Mouse (Mus musculus) limb, embryonic 13.5 days (tissue): ENCODE results near the gene Aktip. TPM values are rescaled to one million over a fixed set of nuclear protein-coding genes. Genes with fewer than 3 reads are reported as not detected.

Experiments
- ATAC-seq: fragments of 200-750 bp; cut with Nextera tagmentation; 2 replicates; pipeline ENCODE4 v1.8.0; 2017; ENCODE audit warnings: low read depth, moderate number of reproducible peaks, moderate TSS enrichment; ENCODE audit not compliant: low FRiP score
- H3K27ac ChIP-seq: fragments of 300-500 bp; sonication (generic); 2 replicates; pipeline ENCODE4 v1.5.1; 2015; ENCODE audit warnings: inconsistent platforms, mild to moderate bottlenecking, moderate library complexity
- H3K27me3 ChIP-seq: fragments of 300-500 bp; sonication (generic); 2 replicates; pipeline ENCODE4 v1.6.1; 2015; ENCODE audit warnings: mild to moderate bottlenecking, inconsistent platforms
- H3K36me3 ChIP-seq: fragments of 300-500 bp; sonication (generic); 2 replicates; pipeline ENCODE4 v1.6.1; 2015; ENCODE audit warnings: inconsistent platforms, mild to moderate bottlenecking, moderate library complexity
- H3K4me1 ChIP-seq: fragments of 300-500 bp; sonication (generic); 2 replicates; pipeline ENCODE4 v1.6.1; 2015; ENCODE audit warnings: inconsistent platforms
- H3K4me2 ChIP-seq: fragments of 300-500 bp; sonication (generic); replicated peaks from 2 replicates; pipeline ENCODE4 v1.6.1; 2015; ENCODE audit warnings: inconsistent platforms, mild to moderate bottlenecking, moderate library complexity
- H3K4me3 ChIP-seq: fragments of 300-500 bp; sonication (generic); 2 replicates; pipeline ENCODE4 v1.5.1; 2015; ENCODE audit warnings: moderate library complexity, mild to moderate bottlenecking, inconsistent platforms
- H3K9ac ChIP-seq: fragments of 300-500 bp; sonication (generic); 2 replicates; pipeline ENCODE4 v1.6.1; 2015; ENCODE audit warnings: mild to moderate bottlenecking, inconsistent platforms
- H3K9me3 ChIP-seq: fragments of 300-500 bp; sonication (generic); 2 replicates; pipeline ENCODE4 v1.6.1; 2016; ENCODE audit warnings: inconsistent platforms
- WGBS: fragments of 180-500 bp; shearing (Covaris S2); methylation state at CpG from one replicate; pipeline ENCODE4 v1.1.7; 2015; 5-methylcytosine and 5-hydroxymethylcytosine counted together
- polyA plus RNA-seq: library from polyadenylated mRNA; unstranded; fragments of >200 nt; fragmentation: Nextera tagmentation; extraction: Ambion mirVana; gene quantifications from 2 replicates; pipeline ENCODE4 v1.2.1, GENCODE M21; 2015

The Aktip gene
- 53.4 and 55.2 TPM in 2 replicates for polyA plus RNA-seq

- no peaks in the 10 kb centered on the region for H3K9me3 ChIP-seq
- no peaks in the 10 kb centered on the region for H3K36me3 ChIP-seq
- peaks cover 13% of the 10 kb centered on the region for H3K4me1 ChIP-seq
- H3K9ac ChIP-seq: no peak within 1 kb of the TSS
- peaks cover 8% of the 10 kb centered on the region; the same call in 1 of the 2 replicates for H3K27me3 ChIP-seq
- no peak within 1 kb of the TSS for H3K4me2 ChIP-seq
- no peak within 1 kb of the TSS for H3K4me3 ChIP-seq
- H3K27ac ChIP-seq: no peak within 1 kb of the TSS
- no peak for ATAC-seq
- WGBS: 94% methylated on average over 7 of the region's 7 CpGs
Observed at GRCm38 (mm10) chr8:91199876-91200275, at the start of gene Aktip. TSS of gene Aktip (minus strand) at chr8:91199976.

GRCm38 (mm10) chr8:91245821-91246454, 46.2 kb upstream of the Aktip start:
- no peak for ATAC-seq
- Histone ChIP-seq H3K27ac (no peak overlapping the region), H3K4me3 (no peak overlapping the region), H3K27me3 (no peaks in the 10 kb centered on the region), H3K36me3 (peaks cover 17% of the 10 kb centered on the region), H3K9ac (no peak overlapping the region), H3K4me2 (no peak overlapping the region), H3K9me3 (no peaks in the 10 kb centered on the region), H3K4me1 (no peaks in the 10 kb centered on the region)
- WGBS: 64% methylated on average over 4 of the region's 4 CpGs

- no peaks in the 10 kb centered on the region for H3K9me3 ChIP-seq
- H3K27me3 ChIP-seq: no peaks in the 10 kb centered on the region
- ATAC-seq: no peak
- no peak overlapping the region for H3K4me2 ChIP-seq
- H3K4me1 ChIP-seq: no peaks in the 10 kb centered on the region
- H3K27ac ChIP-seq: no peak overlapping the region
- WGBS: 53% methylated on average over 1 of the region's 1 CpGs
- no peak overlapping the region for H3K4me3 ChIP-seq
- no peak overlapping the region for H3K9ac ChIP-seq
- H3K36me3 ChIP-seq: peaks cover 6% of the 10 kb centered on the region
Observed at GRCm38 (mm10) chr8:91242721-91243120, 42.9 kb upstream of the Aktip start.

GRCm38 (mm10) chr8:91241873-91242519, 42.2 kb upstream of the Aktip start:
- ATAC-seq: no peak

GRCm38 (mm10) chr8:91241371-91241770, 41.6 kb upstream of the Aktip start:
- Histone ChIP-seq H3K27ac (no peak overlapping the region), H3K9me3 (no peaks in the 10 kb centered on the region), H3K27me3 (no peaks in the 10 kb centered on the region), H3K36me3 (peaks cover 3% of the 10 kb centered on the region; the same call in 1 of the 2 replicates), H3K4me3 (no peak overlapping the region), H3K4me2 (no peak overlapping the region), H3K4me1 (no peaks in the 10 kb centered on the region), H3K9ac (no peak overlapping the region)
- no peak for ATAC-seq
- whole genome bisulfite sequencing: 33% methylated on average over 5 of the region's 5 CpGs

More at GRCm38 (mm10) chr8:91241873-91242519, 42.2 kb upstream of the Aktip start:
- H3K27me3 ChIP-seq: no peaks in the 10 kb centered on the region
- H3K4me2 ChIP-seq: no peak overlapping the region
- no peak overlapping the region for H3K9ac ChIP-seq
- no peak overlapping the region for H3K27ac ChIP-seq
- H3K4me1 ChIP-seq: no peaks in the 10 kb centered on the region
- 63% methylated on average over 8 of the region's 8 CpGs for WGBS
- peaks cover 6% of the 10 kb centered on the region; the same call in 1 of the 2 replicates for H3K36me3 ChIP-seq
- H3K4me3 ChIP-seq: no peak overlapping the region
- no peaks in the 10 kb centered on the region for H3K9me3 ChIP-seq

- H3K4me3 ChIP-seq: no peak overlapping the region
- no peaks in the 10 kb centered on the region for H3K9me3 ChIP-seq
- no peak overlapping the region for H3K9ac ChIP-seq
- H3K4me2 ChIP-seq: no peak overlapping the region
- H3K36me3 ChIP-seq: peaks cover 5% of the 10 kb centered on the region
- no peaks in the 10 kb centered on the region for H3K4me1 ChIP-seq
- ATAC-seq: no peak
- H3K27ac ChIP-seq: no peak overlapping the region
- H3K27me3 ChIP-seq: no peaks in the 10 kb centered on the region
- 66% methylated on average over 2 of the region's 2 CpGs for WGBS
Observed at GRCm38 (mm10) chr8:91237191-91237590, 37.4 kb upstream of the Aktip start.

GRCm38 (mm10) chr8:91234097-91234496, 34.3 kb upstream of the Aktip start:
- H3K27me3 ChIP-seq: no peaks in the 10 kb centered on the region
- ATAC-seq: no peak
- H3K4me3 ChIP-seq: no peak overlapping the region
- peaks cover 13% of the 10 kb centered on the region for H3K36me3 ChIP-seq
- H3K9ac ChIP-seq: no peak overlapping the region
- H3K9me3 ChIP-seq: no peaks in the 10 kb centered on the region
- no peak overlapping the region for H3K27ac ChIP-seq
- H3K4me2 ChIP-seq: no peak overlapping the region
- no peaks in the 10 kb centered on the region for H3K4me1 ChIP-seq
- WGBS: 82% methylated on average over 2 of the region's 2 CpGs

- no peak overlapping the region for H3K9ac ChIP-seq
- 94% methylated on average over 7 of the region's 7 CpGs for WGBS
- H3K36me3 ChIP-seq: peaks cover 19% of the 10 kb centered on the region
- no peak overlapping the region for H3K4me3 ChIP-seq
- H3K27ac ChIP-seq: no peak overlapping the region
- no peaks in the 10 kb centered on the region for H3K9me3 ChIP-seq
- H3K4me2 ChIP-seq: no peak overlapping the region
- H3K4me1 ChIP-seq: no peaks in the 10 kb centered on the region
- no peak for ATAC-seq
- H3K27me3 ChIP-seq: no peaks in the 10 kb centered on the region
Observed at GRCm38 (mm10) chr8:91227421-91227841, 27.7 kb upstream of the Aktip start.

GRCm38 (mm10) chr8:91224227-91224626, 24.5 kb upstream of the Aktip start:
- Histone ChIP-seq H3K27ac (no peak overlapping the region), H3K27me3 (no peaks in the 10 kb centered on the region), H3K4me1 (no peaks in the 10 kb centered on the region), H3K4me3 (no peak overlapping the region), H3K4me2 (no peak overlapping the region), H3K9me3 (no peaks in the 10 kb centered on the region), H3K36me3 (peaks cover 13% of the 10 kb centered on the region; the same call in 1 of the 2 replicates), H3K9ac (no peak overlapping the region)
- no peak for ATAC-seq
- WGBS: 94% methylated on average over 7 of the region's 7 CpGs

GRCm38 (mm10) chr8:91221841-91222240, 22.1 kb upstream of the Aktip start:
- Histone ChIP-seq H3K4me3 (no peak overlapping the region), H3K27ac (no peak overlapping the region), H3K4me2 (no peak overlapping the region), H3K27me3 (no peaks in the 10 kb centered on the region), H3K9ac (no peak overlapping the region), H3K9me3 (no peaks in the 10 kb centered on the region), H3K36me3 (peaks cover 19% of the 10 kb centered on the region), H3K4me1 (no peaks in the 10 kb centered on the region)
- WGBS: 89% methylated on average over 2 of the region's 2 CpGs
- ATAC-seq: no peak

- H3K36me3 ChIP-seq: peaks cover 10% of the 10 kb centered on the region; the same call in 1 of the 2 replicates
- no peak overlapping the region for H3K9ac ChIP-seq
- WGBS: 85% methylated on average over 4 of the region's 4 CpGs
- no peak overlapping the region for H3K27ac ChIP-seq
- H3K9me3 ChIP-seq: no peaks in the 10 kb centered on the region
- no peak overlapping the region for H3K4me3 ChIP-seq
- H3K4me2 ChIP-seq: no peak overlapping the region
- no peaks in the 10 kb centered on the region for H3K27me3 ChIP-seq
- no peak for ATAC-seq
- no peaks in the 10 kb centered on the region for H3K4me1 ChIP-seq
Observed at GRCm38 (mm10) chr8:91218271-91218670, 18.5 kb upstream of the Aktip start.

GRCm38 (mm10) chr8:91217062-91217905, 17.5 kb upstream of the Aktip start:
- Histone ChIP-seq H3K9me3 (no peaks in the 10 kb centered on the region), H3K27me3 (no peaks in the 10 kb centered on the region), H3K36me3 (peaks cover 10% of the 10 kb centered on the region; the same call in 1 of the 2 replicates), H3K9ac (no peak overlapping the region), H3K4me3 (no peak overlapping the region), H3K27ac (no peak overlapping the region), H3K4me1 (no peaks in the 10 kb centered on the region), H3K4me2 (no peak overlapping the region)
- ATAC-seq: no peak
- WGBS: 84% methylated on average over 5 of the region's 5 CpGs
